Mouse (Mus musculus): ENCODE results near the gene Eftud2. TPM values are rescaled to one million over a fixed set of nuclear protein-coding genes. Genes with fewer than 3 reads are reported as not detected.

Gene Eftud2
- polyA plus RNA-seq, 1 experiment: 114 TPM

- TF ChIP-seq CTCF (IDR thresholded peaks at IDR 0.05; ENCODE audit: borderline replicate concordance, extremely low read depth, insufficient read depth, insufficient read length) (peak; percentile 67; the same call in 1 of the 2 replicates), POLR2A (IDR thresholded peaks at IDR 0.05; ENCODE audit: borderline replicate concordance, extremely low read depth, insufficient read depth, insufficient read length, poor library complexity, severe bottlenecking) (no peak)
Measured at GRCm38 (mm10) chr11:102864272-102864671, 16.5 kb downstream of the Eftud2 start.

GRCm38 (mm10) chr11:102859933-102860332 lies 20.9 kb downstream of the Eftud2 start:
- DNase-seq (ENCODE audit: low read depth): peak; percentile 58
- no peak for TF ChIP-seq POLR2A (IDR thresholded peaks at IDR 0.05; ENCODE audit: borderline replicate concordance, extremely low read depth, insufficient read depth, insufficient read length, poor library complexity, severe bottlenecking)
- TF ChIP-seq CTCF (IDR thresholded peaks at IDR 0.05; ENCODE audit: borderline replicate concordance, extremely low read depth, insufficient read depth, insufficient read length): no peak

More at GRCm38 (mm10) chr11:102864272-102864671, 16.5 kb downstream of the Eftud2 start:
- peak; percentile 91 for DNase-seq (ENCODE audit: low read depth)

- no peak for DNase-seq (ENCODE audit: low read depth)
- TF ChIP-seq CTCF (IDR thresholded peaks at IDR 0.05; ENCODE audit: borderline replicate concordance, extremely low read depth, insufficient read depth, insufficient read length): no peak
Measured at GRCm38 (mm10) chr11:102858951-102859350, 21.8 kb downstream of the Eftud2 start.

GRCm38 (mm10) chr11:102855941-102856340 lies 24.8 kb downstream of the Eftud2 start:
- TF ChIP-seq CTCF (IDR thresholded peaks at IDR 0.05; ENCODE audit: borderline replicate concordance, extremely low read depth, insufficient read depth, insufficient read length) (no peak), POLR2A (IDR thresholded peaks at IDR 0.05; ENCODE audit: borderline replicate concordance, extremely low read depth, insufficient read depth, insufficient read length, poor library complexity, severe bottlenecking) (no peak)
- DNase-seq (ENCODE audit: low read depth): no peak

- TF ChIP-seq CTCF (IDR thresholded peaks at IDR 0.05; ENCODE audit: borderline replicate concordance, extremely low read depth, insufficient read depth, insufficient read length) (peak; percentile 40; the same call in 1 of the 2 replicates), POLR2A (IDR thresholded peaks at IDR 0.05; ENCODE audit: borderline replicate concordance, extremely low read depth, insufficient read depth, insufficient read length, poor library complexity, severe bottlenecking) (no peak)
Measured at GRCm38 (mm10) chr11:102853760-102854159, 27.0 kb downstream of the Eftud2 start.

GRCm38 (mm10) chr11:102851883-102852282 lies 28.9 kb downstream of the Eftud2 start:
- TF ChIP-seq CTCF (IDR thresholded peaks at IDR 0.05; ENCODE audit: borderline replicate concordance, extremely low read depth, insufficient read depth, insufficient read length) (peak; percentile 63; the same call in 1 of the 2 replicates), POLR2A (IDR thresholded peaks at IDR 0.05; ENCODE audit: borderline replicate concordance, extremely low read depth, insufficient read depth, insufficient read length, poor library complexity, severe bottlenecking) (no peak)
- DNase-seq (ENCODE audit: low read depth): peak; percentile 58

More at GRCm38 (mm10) chr11:102853760-102854159, 27.0 kb downstream of the Eftud2 start:
- DNase-seq (ENCODE audit: low read depth): peak; percentile 11

- no peak for DNase-seq (ENCODE audit: low read depth)
- TF ChIP-seq POLR2A (IDR thresholded peaks at IDR 0.05; ENCODE audit: borderline replicate concordance, extremely low read depth, insufficient read depth, insufficient read length, poor library complexity, severe bottlenecking): no peak
- no peak for TF ChIP-seq CTCF (IDR thresholded peaks at IDR 0.05; ENCODE audit: borderline replicate concordance, extremely low read depth, insufficient read depth, insufficient read length)
Measured at GRCm38 (mm10) chr11:102845926-102846325, 34.9 kb downstream of the Eftud2 start.

- TF ChIP-seq POLR2A (IDR thresholded peaks at IDR 0.05; ENCODE audit: borderline replicate concordance, extremely low read depth, insufficient read depth, insufficient read length, poor library complexity, severe bottlenecking) (no peak), CTCF (IDR thresholded peaks at IDR 0.05; ENCODE audit: borderline replicate concordance, extremely low read depth, insufficient read depth, insufficient read length) (no peak)
- DNase-seq (ENCODE audit: low read depth): no peak
Measured at GRCm38 (mm10) chr11:102838616-102839150, 42.1 kb downstream of the Eftud2 start.

GRCm38 (mm10) chr11:102838126-102838525 lies 42.7 kb downstream of the Eftud2 start:
- TF ChIP-seq POLR2A (IDR thresholded peaks at IDR 0.05; ENCODE audit: borderline replicate concordance, extremely low read depth, insufficient read depth, insufficient read length, poor library complexity, severe bottlenecking): no peak
- no peak for TF ChIP-seq CTCF (IDR thresholded peaks at IDR 0.05; ENCODE audit: borderline replicate concordance, extremely low read depth, insufficient read depth, insufficient read length)
- DNase-seq (ENCODE audit: low read depth): no peak

- no peak for DNase-seq (ENCODE audit: low read depth)
- TF ChIP-seq CTCF (IDR thresholded peaks at IDR 0.05; ENCODE audit: borderline replicate concordance, extremely low read depth, insufficient read depth, insufficient read length) (no peak), POLR2A (IDR thresholded peaks at IDR 0.05; ENCODE audit: borderline replicate concordance, extremely low read depth, insufficient read depth, insufficient read length, poor library complexity, severe bottlenecking) (no peak)
Measured at GRCm38 (mm10) chr11:102837385-102837784, 43.4 kb downstream of the Eftud2 start.

- TF ChIP-seq CTCF (IDR thresholded peaks at IDR 0.05; ENCODE audit: borderline replicate concordance, extremely low read depth, insufficient read depth, insufficient read length) (no peak), POLR2A (IDR thresholded peaks at IDR 0.05; ENCODE audit: borderline replicate concordance, extremely low read depth, insufficient read depth, insufficient read length, poor library complexity, severe bottlenecking) (no peak)
- DNase-seq (ENCODE audit: low read depth): no peak
Measured at GRCm38 (mm10) chr11:102836146-102836545, 44.6 kb downstream of the Eftud2 start.

GRCm38 (mm10) chr11:102835549-102835948 lies 45.2 kb downstream of the Eftud2 start, which contains the start of gene Higd1b:
Gene Higd1b, plus strand, starts transcription at chr11:102835849.
- DNase-seq (ENCODE audit: low read depth): no peak
- no peak for TF ChIP-seq POLR2A (IDR thresholded peaks at IDR 0.05; ENCODE audit: borderline replicate concordance, extremely low read depth, insufficient read depth, insufficient read length, poor library complexity, severe bottlenecking)
- no peak for TF ChIP-seq CTCF (IDR thresholded peaks at IDR 0.05; ENCODE audit: borderline replicate concordance, extremely low read depth, insufficient read depth, insufficient read length)
